Mouse (Mus musculus) CH12F3 (cell line): ENCODE measurements around the gene Gm20219.

Experiments used
- in situ Hi-C: fragments of 300-500 bp; cut with MboI; formaldehyde crosslinking; loops from 2 replicates; pipeline ENCODE4 v1.14.3; 2020; ENCODE audit warnings: low sequenced_read_pairs

Gm20219 gene

DNA sequence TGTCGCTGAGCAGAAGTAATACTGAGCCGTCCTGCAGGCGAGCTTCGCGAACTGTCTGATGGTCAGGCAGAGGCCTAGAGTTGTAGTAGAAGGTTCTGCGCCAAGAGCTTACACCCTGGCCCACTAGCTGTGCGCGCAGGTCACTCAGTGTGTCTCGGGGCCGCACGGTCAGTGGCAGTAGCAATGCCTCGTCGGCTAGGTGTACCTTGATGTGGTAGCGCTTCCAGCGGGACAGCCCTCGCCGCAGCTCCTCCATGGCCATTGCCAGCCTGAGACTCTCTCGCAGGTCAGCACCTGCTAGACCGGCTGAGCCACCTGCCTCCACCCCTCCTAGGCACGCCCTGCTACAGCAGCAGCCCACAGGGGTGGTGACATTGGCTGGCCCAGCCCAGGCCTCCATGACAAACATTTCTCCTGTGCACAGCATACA lies at the start of gene Gm20219:
Gm20219 (minus strand) TSS at position 266 of the 430 bp plus-strand sequence.
- in situ Hi-C loops = no loop called here

GRCm38 (mm10) chr17:56604070-56604380 lies 49.8 kb upstream of the Gm20219 start:
- in situ Hi-C loops = no loop called here

DNA sequence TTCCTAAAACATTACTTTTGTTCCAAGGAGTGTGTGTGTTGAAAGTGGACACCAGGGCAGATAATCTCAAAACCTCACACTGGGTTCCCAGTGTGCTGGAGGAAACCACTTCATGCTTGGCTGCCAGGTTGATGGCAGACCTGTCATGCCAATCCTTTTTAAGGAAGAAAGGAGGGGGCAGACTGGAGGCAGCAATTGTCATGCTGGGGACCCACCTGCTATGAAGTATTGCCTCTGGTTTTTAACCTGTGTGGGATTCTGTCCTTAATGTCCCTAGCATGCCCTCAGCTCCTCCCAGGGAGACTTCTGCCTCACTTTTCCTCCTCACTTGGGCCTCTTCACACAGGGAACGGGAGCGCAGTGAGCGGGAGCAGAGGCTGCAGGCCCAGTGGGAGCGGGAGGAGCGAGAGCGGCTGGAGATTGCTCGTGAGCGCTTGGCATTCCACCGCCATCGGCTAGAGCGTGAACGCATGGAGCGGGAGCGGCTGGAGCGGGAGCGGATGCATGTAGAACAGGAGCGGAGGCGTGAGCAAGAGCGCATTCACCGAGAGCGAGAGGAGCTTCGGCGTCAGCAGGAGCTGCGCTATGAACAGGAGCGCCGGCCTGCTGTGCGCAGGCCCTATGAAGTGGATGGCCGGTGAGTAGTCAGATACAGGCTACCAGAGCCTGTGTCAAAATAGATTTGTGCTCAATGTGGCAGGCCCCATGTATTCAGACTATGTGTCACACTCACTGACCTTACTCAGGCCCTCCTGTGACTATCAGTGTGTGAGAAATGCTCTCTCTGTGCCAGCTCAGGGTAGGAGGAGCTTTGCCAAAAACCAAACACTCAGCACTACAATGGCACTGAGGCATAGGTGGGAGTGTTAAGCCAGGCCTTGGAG lies 49.2 kb upstream of the Gm20219 start:
- in situ Hi-C loops = no loop called here

DNA sequence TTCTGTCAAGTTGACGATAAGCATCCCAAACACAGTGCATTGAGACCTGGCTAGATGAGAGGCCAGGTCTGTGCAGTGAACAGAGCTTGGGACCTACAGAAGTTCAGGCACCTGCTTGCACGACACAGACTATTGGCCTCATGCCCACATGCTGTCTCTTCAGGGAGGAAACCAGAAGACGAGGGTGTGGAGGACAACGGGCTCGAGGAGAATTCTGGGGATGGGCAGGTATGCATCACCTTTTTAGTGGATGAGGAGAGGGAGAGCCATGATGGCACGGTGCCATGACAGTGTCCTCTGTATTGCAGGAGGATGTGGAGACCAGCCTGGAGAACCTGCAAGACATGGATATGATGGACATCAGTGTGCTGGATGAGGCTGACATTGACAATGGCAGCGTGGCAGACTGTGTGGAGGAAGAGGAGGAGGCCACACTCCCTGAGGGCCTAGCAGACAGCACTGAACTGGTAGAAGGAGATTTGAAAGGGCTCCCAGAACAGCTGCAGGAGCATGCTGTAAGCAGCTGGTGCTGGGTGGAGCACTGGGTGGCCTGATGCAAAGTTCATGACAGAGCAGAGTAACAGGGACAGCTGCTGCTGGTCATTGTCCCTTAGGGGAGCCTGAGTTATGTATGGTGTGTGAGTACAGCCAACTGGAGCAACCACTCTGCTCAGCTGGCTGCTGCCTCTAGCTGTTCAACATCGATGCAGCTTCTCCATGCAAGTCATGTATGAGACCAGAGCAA lies 39.5 kb upstream of the Gm20219 start:
- in situ Hi-C loops = no loop called here

GRCm38 (mm10) chr17:56592553-56592952 lies 38.4 kb upstream of the Gm20219 start:
- in situ Hi-C loops = no loop called here

- in situ Hi-C loops = no loop called here
These were observed 34.7 kb upstream of the Gm20219 start for GRCm38 (mm10) chr17:56588921-56589320.

- in situ Hi-C loops = no loop called here
These were observed 33.6 kb upstream of the Gm20219 start for GRCm38 (mm10) chr17:56587773-56588172.

DNA sequence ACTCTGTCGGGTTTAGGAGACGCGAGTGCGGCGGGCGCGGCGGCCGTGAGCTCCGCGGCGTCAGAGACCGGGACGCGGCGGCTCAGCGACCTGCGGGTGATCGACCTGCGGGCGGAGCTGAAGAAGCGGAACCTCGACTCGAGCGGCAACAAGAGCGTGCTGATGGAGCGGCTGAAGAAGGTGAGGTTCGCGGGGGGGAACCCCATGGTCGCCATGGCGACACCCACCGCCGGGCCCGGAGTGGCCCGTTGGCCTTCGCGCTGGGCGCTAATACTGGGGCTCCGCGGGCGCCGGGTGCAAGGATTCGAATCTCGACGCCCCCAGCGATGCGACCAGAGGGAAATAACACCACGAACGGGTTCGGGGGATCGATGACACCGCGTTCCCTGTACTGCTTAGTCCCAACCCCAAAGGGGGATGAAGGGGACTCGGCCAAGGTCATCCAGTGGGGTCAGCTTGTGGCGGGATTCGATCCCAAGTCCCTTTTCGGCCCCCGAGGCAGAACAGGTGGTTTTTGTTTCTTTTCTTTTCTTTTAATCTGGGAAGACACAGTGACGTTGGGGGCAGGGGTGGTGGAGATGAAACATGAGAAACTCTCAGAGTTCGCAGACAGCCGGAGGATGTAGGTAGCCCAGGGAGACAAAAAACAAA lies 31.1 kb upstream of the Gm20219 start:
- in situ Hi-C loops = no loop called here

GRCm38 (mm10) chr17:56584257-56585130 lies 30.3 kb upstream of the Gm20219 start, which contains the start of the genes Safb2 and Safb:
Gene Safb2 (minus strand): TSS chr17:56584585.
Gene Safb (plus strand): TSS chr17:56584825.
- in situ Hi-C loops = no loop called here

DNA sequence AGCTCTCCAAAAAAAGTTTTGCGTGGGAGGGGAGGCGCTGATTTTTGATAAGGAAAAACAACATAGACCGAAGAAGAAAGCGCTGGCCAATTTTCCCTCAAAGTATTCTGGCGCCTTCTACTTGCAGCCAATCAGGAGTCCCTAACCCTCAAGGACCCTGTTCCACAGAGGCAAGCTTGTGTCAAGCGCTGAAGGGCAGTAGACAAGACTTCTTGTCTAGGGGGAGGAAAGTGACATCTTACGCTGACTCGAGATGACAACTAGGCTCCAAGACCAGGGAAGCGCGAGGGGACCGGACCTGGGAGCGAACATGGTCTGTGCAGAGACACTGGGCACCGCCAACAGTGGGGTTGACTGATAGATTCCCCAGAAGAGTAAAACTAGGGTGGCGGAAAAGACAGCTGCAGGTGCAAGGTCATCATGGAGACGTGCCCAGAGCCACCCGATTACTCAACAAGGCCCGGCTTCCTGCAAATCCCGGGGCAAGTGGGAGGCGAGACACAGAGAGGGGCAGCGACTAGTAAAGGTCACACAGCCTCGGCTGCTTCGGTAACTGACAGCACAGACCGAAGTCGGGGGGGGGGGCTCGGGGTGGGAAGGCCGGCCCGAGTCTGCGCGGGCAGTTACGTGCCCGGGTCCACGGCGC lies 29.5 kb upstream of the Gm20219 start:
- in situ Hi-C loops = no loop called here

DNA sequence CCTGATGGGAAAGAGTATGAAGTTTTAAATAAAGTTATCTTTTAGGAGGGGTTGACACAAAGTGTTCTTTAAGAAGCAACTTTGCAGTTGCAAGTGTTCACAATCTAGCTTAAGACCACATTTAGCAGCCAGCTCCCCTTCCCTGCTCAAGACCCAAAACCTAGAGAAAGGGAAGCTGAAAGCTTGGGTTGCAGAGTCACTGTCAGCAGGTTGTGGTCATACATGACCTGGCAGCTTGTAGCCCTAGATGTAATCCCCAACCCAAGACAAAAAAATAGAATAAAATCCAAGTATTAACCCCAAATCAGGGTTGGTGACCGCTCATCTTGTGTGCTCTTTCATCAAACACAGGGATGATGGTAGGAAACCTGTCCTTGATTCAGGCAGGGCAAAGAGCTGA lies 28.9 kb upstream of the Gm20219 start:
- in situ Hi-C loops = no loop called here

DNA sequence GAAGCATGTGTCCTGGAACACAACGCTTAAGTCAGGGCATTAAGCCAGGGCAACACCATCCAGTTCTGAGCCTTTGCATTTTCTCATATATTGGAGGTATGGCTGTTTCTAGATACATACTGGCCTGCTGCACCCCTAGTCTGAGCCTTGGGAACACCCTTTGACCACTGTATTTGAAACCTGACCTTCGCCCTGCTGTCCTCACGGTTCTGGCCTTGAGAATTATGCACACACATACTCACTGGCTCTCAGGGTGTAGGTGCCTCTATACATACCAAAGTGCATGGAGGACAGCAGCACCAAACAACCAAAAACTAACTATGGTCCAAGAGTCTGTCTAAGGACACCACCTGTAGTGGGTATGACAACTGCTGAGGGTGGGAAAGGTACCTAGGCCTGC lies 18.8 kb upstream of the Gm20219 start:
- in situ Hi-C loops = no loop called here

DNA sequence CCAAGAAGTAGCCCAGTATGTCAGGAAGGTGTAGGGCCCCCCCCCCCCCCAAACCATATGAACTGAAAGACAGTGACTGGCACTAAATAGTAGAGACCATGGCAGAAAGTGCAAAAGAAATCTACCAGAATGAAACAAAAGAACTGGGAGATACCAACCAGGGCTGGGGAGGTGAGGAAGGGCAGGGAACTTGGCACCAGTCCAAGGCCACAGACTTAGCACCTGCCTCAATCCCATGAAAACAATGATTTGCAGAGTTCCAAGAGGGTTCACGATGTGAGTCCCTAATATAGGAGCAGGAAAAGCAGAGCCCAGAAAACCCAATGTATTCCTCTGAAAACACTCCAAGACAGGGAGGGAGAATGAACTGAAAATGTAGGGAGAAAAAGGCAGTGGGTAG lies 18.0 kb upstream of the Gm20219 start:
- in situ Hi-C loops = no loop called here

DNA sequence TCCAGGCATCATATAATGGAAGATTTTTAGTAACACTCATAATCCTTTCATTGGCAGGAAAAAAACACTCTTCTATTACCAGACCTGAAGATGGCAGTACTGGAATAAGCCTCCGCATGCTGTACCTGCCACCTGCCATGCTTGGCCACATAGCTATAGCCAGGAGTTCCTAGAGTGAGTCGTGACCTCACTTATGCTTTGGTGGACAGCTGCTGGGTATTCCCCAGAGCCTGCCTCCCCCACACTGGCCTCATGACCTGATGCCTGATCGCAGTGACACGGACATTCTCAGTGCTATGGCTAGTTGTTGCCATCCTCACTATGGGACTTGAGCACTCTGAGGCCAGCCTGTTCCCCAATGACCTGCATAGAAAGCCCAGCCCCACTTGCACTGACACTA lies 16.1 kb upstream of the Gm20219 start:
- in situ Hi-C loops = no loop called here

- in situ Hi-C loops = no loop called here
These were observed 13.2 kb upstream of the Gm20219 start for GRCm38 (mm10) chr17:56567370-56567769.

GRCm38 (mm10) chr17:56566918-56567317 lies 12.7 kb upstream of the Gm20219 start:
- in situ Hi-C loops = no loop called here

DNA sequence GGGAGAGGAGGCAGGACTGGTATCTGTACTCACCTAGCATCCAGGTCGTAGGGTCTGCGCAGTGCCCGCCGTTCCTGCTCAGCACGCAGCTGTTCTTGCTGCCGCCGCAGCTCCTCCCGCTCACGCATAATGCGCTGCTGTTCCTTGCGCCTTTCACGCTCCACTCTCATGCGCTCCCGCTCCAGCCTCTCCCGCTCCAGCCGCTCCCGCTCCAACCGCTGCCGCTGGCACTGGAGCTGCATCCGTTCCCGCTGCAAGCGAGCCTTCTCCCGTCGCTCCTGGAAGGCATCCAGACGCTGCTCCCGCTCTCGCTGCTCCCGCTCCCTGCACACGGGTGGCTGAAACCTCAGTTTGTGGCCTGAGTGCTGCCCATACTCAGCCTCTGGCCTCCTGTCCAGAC lies 12.1 kb upstream of the Gm20219 start:
- in situ Hi-C loops = no loop called here

GRCm38 (mm10) chr17:56561866-56562265 lies 7.7 kb upstream of the Gm20219 start:
- in situ Hi-C loops = no loop called here

GRCm38 (mm10) chr17:56560131-56560530 lies 5.9 kb upstream of the Gm20219 start:
- in situ Hi-C loops = no loop called here

DNA sequence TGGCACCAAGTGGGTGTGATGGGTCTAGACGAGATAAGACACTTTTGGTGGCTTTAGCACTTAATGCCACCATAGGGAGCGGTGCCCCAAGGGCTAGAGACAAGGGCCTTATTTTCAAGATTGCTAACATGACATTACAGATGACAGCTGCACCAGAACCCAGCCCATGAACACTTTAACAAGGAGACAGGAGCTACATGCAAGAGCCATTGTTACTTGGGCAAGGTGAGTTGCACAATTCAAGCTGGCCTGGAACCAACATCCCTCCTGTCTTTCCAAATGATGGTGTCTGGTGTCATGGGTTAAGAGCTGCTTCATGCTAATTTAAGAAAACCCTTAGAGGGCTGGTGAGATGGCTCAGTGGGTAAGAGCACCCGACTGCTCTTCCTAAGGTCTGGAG lies 5.2 kb upstream of the Gm20219 start:
- in situ Hi-C loops = loop anchor here (5.0 kb wide), 1 partner anchor 202 kb away; no protein-coding TSS in a partner anchor
